Mouse (Mus musculus): Measurements from ENCODE around the gene 2010003K11Rik.

2010003K11Rik gene

DNA sequence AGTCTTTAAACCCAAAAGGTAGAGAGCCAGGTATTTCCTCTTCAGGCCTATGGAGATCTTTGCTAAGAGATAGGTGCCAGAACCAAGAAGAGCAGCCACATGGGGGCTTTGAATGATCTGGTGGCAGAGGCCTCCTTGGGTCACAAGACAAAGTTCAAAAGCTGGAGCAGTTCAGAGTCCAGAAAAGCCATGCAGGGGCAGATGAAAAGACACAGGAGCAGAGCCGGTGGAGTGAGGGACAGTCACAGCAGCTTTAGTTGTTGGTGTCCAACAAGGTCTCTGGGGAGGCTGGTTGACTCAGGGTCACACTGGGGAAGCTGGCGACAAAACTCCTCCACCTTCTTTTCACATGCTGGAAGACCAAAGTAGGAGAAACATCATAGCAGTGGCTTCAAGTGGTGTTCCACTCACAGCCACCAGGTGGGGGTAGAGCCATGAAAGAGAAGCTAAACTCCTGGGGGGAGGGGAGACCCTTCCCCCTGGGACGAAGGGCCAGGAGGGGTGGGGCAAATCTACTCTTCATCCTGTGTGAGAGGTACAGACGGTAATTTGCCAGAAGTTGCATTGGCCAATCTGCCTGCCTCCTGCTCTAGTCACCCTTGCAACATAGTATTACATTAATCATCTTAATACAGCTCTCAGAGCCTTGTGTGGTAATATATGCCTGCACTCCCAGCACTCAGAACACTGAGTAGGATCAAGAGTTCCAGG is 965 bp downstream of the 2010003K11Rik start:
- DNase-seq (ENCODE audit: low read depth, low spot score): peak; percentile 77

GRCm38 (mm10) chr19:4496535-4497262 is 1.7 kb downstream of the 2010003K11Rik start:
- DNase-seq (ENCODE audit: low read depth, low spot score): no peak

GRCm38 (mm10) chr19:4495814-4496213 is 2.6 kb downstream of the 2010003K11Rik start:
- no peak for DNase-seq (ENCODE audit: low read depth, low spot score)

DNA sequence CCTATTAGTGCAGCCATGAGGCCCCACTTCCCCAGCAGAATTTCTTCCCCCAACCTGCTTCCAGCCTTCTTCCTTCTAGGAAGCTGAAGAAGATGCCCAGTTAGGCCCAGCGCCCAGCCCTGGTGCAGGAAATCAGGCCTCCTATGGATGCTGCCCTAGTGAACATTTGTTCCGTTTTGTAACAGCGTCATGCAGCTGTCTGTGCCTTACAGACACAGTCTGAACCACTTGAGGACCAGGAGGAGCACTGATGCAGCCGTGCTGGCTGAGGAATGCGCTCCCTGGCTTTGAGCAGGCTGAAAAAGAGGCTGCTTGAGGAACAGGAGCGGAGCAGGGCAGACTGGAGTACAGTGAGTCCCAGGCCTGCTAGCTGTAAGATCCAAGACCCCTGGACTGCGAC is 3.7 kb downstream of the 2010003K11Rik start:
- DNase-seq (ENCODE audit: low read depth, low spot score): no peak

- no peak for DNase-seq (ENCODE audit: low read depth, low spot score)
These were observed 5.7 kb downstream of the 2010003K11Rik start for GRCm38 (mm10) chr19:4492526-4493296.

GRCm38 (mm10) chr19:4491080-4491695 is 7.2 kb downstream of the 2010003K11Rik start:
- DNase-seq (ENCODE audit: low read depth, low spot score): no peak

GRCm38 (mm10) chr19:4487877-4488276 is 10.5 kb downstream of the 2010003K11Rik start:
- no peak for DNase-seq (ENCODE audit: low read depth, low spot score)

DNA sequence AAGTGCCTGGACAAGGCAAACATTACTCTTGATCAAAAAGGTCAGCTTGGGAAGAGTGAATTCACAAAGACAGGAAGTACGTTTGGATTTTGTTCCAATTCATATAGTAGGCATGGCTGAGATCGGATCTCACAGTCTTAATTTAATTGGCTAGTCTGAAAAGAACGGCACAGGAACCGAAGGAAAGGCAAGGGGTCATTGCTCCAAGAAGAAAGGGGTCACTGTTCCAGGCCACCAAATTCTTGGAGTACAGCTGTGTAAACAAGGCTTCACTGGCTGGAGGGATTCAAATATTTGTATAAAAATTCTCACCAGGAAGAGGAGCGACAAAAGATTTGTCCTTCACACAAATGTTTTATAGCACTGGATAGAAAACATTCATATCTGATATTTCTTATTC is 13.4 kb downstream of the 2010003K11Rik start:
- DNase-seq (ENCODE audit: low read depth, low spot score): no peak

- no peak for DNase-seq (ENCODE audit: low read depth, low spot score)
These were observed 16.1 kb downstream of the 2010003K11Rik start for GRCm38 (mm10) chr19:4482111-4482859.

DNA sequence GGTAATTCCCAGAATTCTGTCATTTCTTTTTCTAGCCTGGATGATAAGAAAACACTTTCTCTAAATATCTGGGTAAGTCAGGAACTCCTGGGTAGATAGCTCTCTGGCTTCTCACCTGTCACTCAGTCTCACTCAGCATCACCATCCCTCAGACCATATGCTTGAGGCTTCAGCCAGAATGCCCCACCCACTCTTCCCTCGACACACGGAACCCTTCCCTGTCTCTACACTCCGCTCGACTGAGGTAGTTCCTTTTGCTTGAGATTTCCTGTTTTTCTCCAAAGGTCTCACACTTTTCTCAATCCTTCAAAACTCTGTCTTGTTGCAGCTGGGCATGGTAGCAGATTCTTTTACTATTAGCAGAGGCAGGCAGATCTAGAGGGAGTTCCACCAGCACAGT is 17.1 kb downstream of the 2010003K11Rik start:
- no peak for DNase-seq (ENCODE audit: low read depth, low spot score)

DNA sequence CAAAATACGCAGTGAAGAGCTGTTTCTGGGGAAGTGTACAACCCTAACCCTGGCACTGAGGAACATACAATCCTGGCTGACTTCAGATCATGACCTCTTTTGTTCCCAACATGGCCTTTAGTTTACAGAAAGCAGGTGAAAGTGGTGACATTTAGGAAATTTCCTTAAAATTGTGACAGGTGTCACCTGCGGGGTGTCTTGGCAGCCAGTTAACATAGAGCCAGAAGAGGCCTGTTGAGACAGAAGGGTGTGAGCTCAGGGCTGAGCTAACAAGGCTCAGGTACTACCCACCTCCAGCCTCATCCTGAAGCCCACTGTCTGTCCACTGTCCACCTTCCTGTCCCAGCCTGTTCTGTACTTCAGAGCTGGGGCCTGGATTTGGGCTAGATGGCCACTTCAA is 18.3 kb downstream of the 2010003K11Rik start:
- DNase-seq (ENCODE audit: low read depth, low spot score): no peak

- DNase-seq (ENCODE audit: low read depth, low spot score): no peak
These were observed 20.2 kb downstream of the 2010003K11Rik start for GRCm38 (mm10) chr19:4478190-4478516.

DNA sequence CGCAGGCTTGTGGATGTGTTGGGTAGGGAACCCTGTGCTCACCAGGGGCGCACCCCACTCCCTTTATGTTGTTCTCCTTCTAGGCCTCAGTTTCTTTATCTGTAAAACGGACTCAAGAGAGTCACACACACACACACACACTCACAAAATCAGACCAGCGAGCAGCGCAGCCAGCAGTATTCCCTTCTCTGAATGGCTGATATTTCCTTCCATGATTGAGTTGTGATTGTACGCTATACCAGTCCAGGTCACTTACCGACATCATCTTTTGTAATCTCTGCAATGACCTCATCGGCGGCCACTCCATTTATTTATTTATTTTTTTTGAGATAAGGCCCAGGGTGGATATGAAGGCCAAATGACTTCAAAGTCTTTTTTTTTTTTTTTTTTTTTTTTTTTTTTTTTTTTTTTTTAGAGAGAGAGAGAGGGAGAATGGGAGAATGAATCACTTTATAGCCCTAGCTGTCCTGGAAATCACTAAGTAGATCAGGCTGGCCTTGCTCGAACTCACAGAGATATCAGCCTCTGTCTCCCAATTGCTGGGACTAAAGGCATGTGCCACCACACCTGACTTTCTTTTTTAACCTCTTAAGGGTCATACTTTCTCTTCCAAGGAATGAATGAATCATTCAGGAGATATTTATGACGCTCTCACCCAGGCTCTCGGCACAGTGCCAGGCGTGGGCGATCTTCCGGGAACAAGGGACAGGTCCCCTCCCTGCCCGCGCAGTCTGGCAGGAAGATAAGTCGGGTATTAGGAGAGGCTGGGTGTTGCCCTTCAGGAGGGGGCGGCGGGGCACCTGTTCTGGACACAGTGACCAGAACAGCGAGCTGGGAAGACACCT is 20.8 kb downstream of the 2010003K11Rik start, which contains the start of gene Syt12:
Gene Syt12, minus strand, starts transcription at position 103 of the 845 bp plus-strand sequence.
- DNase-seq (ENCODE audit: low read depth, low spot score): no peak

GRCm38 (mm10) chr19:4476601-4477257 is 21.7 kb downstream of the 2010003K11Rik start:
- no peak for DNase-seq (ENCODE audit: low read depth, low spot score)

DNA sequence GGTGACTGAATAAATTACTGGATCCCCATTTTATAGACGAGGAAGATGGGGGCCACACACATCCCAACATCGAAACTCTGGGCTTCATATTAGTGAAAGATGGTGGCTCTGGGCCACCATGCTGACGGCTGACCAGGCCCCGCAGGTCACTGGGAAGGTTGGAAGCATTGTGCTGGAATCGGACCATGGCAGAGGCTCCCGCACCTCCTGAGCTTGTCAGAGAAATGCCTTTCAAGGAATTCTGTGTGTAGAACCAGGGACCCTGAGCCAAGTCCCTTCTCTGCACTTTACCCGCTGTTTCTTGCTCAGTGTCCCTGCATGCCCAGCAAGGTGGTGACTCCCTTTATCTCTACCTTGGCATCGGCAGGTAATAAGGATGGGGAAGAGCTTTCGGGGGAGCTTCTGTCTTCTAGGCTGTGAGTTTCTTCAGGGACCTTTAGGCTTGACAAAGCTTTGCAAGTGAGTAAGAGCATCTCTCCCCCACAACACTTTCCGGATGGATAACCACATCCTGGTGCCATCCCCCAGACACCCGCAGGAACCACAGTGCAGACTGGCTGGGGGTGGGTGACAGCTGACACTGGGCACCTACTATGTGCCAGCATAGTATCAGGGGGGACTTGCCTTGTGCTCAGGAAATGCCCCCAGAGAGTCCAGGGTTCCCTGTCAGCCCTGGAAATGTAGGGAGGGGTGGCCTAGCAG is 23.0 kb downstream of the 2010003K11Rik start:
- DNase-seq (ENCODE audit: low read depth, low spot score): no peak

GRCm38 (mm10) chr19:4474739-4475138 is 23.6 kb downstream of the 2010003K11Rik start:
- DNase-seq (ENCODE audit: low read depth, low spot score): no peak

DNA sequence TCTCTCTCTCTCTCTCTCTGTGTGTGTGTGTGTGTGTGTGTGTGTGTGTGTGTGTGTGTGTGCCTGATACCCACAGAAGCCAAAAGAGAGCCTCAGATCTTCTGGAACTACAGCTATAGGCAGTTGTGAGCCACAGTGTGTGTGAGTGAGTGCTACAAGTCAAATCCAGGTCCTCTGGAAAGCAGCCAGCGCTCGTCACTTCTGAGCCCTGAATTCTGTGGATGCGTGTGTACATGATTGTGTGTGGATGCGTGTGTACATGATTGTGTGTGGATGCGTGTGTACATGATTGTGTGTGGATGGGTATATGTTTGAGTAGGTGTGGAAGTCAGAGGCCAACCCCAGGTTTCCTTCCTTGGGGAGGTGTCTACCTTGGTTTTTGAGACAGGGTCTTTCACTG is 24.8 kb downstream of the 2010003K11Rik start:
- no peak for DNase-seq (ENCODE audit: low read depth, low spot score)

GRCm38 (mm10) chr19:4468363-4468762 is 30.0 kb downstream of the 2010003K11Rik start:
- DNase-seq (ENCODE audit: low read depth, low spot score): no peak

- DNase-seq (ENCODE audit: low read depth, low spot score): no peak
These were observed 33.7 kb downstream of the 2010003K11Rik start for GRCm38 (mm10) chr19:4464666-4465065.
